Mouse (Mus musculus) kidney, adult 2 months (tissue): ENCODE results near the gene Tssc4. TPM values are rescaled to one million over a fixed set of nuclear protein-coding genes. Genes with fewer than 3 reads are reported as not detected.

Experiments used
- DNase-seq: peaks from one replicate; pipeline ENCODE4 v3.0.0; 2021
- H3K27ac ChIP-seq: fragments of 200-500 bp; 2 replicates; pipeline ENCODE4 v1.5.1; 2012; ENCODE audit warnings: low read depth, low read length, control low read depth, inconsistent platforms; ENCODE audit not compliant: insufficient read depth
- H3K27me3 ChIP-seq: fragments of 200-500 bp; replicated peaks from 2 replicates; pipeline ENCODE4 v1.6.1; 2012; ENCODE audit warnings: mild to moderate bottlenecking, moderate library complexity, low read length, inconsistent platforms; ENCODE audit not compliant: control insufficient read depth, insufficient read depth
- H3K36me3 ChIP-seq: fragments of 200-500 bp; 2 replicates; pipeline ENCODE4 v1.6.1; 2012; ENCODE audit warnings: mild to moderate bottlenecking, moderate library complexity, low read length, inconsistent platforms; ENCODE audit not compliant: control insufficient read depth, insufficient read depth
- H3K4me1 ChIP-seq: fragments of 200-500 bp; 2 replicates; pipeline ENCODE4 v1.6.1; 2011; ENCODE audit warnings: low read length; ENCODE audit not compliant: control insufficient read depth, insufficient read depth
- H3K4me3 ChIP-seq: fragments of 200-500 bp; 2 replicates; pipeline ENCODE4 v1.5.1; 2011; ENCODE audit warnings: mild to moderate bottlenecking, low read depth, low read length, control low read depth; ENCODE audit not compliant: insufficient read depth
- CTCF ChIP-seq: fragments of 200-500 bp; conservative IDR thresholded peaks from 2 replicates; pipeline ENCODE4 v1.5.1; 2011; ENCODE audit warnings: low read depth, mild to moderate bottlenecking, control low read depth, low read length, moderate library complexity, mixed read lengths; ENCODE audit not compliant: insufficient read depth, insufficient read length
- POLR2A ChIP-seq: fragments of 200-500 bp; IDR thresholded peaks from one replicate; pipeline ENCODE4 v1.6.1; 2011; ENCODE audit warnings: low read depth, low read length, control low read depth
- WGBS: fragments of 180-500 bp; shearing (Covaris S2); methylation state at CpG from one replicate; pipeline ENCODE4 v1.1.7; 2018; 5-methylcytosine and 5-hydroxymethylcytosine counted together
- polyA plus RNA-seq: library from polyadenylated mRNA; depleted of rRNA; stranded (reverse); fragments of >200 nt; gene quantifications from 2 replicates; pipeline ENCODE4 v1.2.3, GENCODE M21; 2012

The Tssc4 gene
- polyA plus RNA-seq, 1 experiment: 64.8 TPM

DNA sequence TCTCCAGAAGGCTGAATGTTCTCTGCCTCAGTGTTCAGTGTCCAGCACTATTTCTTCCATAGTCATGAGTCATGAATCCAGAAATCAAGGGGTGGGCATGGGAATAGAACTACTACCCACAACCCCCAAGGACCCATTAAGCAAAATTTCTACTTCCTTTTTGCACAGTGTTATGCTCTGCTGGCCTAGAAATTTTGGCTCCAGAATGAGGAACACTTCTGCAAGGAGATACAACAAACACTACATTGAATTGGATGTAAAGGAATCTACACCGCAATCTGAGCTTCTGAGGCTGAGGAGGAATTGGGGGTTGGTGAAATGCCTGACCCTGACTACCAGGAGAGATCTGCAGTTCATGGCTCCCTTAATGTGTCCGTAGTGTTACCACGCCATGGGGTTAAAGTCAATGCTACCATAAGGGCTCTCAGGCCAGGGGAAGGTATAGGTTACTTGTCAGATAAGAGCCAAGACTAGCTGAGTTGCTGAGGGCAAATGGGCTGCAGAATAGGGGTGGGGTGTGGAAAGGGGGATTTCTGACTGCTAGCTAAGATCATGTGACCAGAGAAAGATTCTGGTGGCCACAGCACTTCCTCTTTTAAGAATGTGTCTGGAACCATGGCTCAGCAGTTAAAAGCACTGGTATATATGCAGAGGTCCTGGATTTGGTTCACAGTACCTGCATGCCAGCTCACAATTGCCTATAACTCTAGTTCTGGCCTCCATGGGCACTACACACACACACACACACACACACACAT lies 30.7 kb upstream of the Tssc4 start:
- no peak for TF ChIP-seq CTCF
- TF ChIP-seq POLR2A: no peak
- WGBS: 94% methylated on average over 3 of the region's 3 CpGs
- no peak overlapping the region for H3K27ac ChIP-seq

DNA sequence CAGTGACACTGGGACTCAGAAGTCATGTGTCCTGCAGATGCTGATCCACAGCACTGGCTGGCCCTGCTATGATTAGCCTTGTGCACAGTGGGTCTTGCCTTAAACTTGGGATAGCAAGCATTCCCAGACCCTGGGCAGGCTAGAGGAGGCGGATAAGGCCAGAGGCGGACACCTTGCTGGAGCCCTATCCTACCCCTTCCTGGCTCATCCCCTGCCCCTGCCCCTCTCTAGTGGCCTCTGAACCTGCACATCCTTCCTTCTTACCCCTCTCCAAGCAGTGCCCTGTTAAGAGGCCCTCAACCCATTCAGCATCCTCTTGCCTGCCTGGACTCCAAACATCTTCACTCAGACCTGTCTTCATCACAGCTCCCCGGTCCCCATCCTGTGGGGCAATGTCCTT lies 28.5 kb upstream of the Tssc4 start:
- H3K36me3 ChIP-seq: no peaks in the 10 kb centered on the region

More for the DNA sequence above, 30.7 kb upstream of the Tssc4 start:
- no peaks in the 10 kb centered on the region for H3K27me3 ChIP-seq
- DNase-seq: no peak
- no peaks in the 10 kb centered on the region for H3K36me3 ChIP-seq
- H3K4me1 ChIP-seq: peaks cover 16% of the 10 kb centered on the region
- H3K4me3 ChIP-seq: no peak overlapping the region

DNA sequence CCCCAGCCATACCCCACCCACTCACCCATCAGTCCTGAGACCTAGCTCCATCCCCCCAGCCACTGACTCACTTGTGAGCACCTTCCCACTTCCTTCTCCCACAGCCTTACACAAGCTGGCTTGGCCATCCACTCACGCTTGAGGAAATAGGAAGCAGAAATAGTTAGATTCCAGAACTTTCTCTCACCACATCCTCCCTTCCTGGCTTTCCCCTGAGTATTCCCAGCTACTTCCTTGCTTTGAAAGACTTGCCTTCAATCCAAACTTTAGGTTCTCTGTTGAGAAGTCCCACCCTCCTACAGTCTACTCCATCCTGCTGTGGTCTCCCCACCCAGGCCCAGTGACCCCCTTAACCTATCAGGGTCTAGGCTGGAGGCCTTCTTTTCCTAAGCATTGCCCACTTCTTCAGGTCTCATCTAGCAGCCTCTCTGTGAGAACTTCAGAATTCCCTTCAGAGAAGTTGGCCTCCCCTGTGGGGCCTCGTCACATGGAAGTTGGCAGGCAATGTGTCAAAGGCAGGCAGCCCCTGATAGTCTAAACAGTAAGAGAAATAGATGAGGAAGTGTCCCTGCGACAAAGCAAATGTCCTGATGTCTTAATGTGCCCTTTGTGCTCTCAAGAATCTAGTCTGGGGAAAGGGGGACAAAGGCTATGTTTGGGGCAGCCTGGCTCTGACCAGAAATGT lies 27.8 kb upstream of the Tssc4 start:
- Histone ChIP-seq H3K4me3 (no peak overlapping the region), H3K27ac (peak overlapping the region; percentile 67), H3K36me3 (no peaks in the 10 kb centered on the region), H3K27me3 (no peaks in the 10 kb centered on the region), H3K4me1 (peaks cover 16% of the 10 kb centered on the region)
- DNase-seq: peak; percentile 61
- TF ChIP-seq POLR2A: no peak
- no peak for TF ChIP-seq CTCF
- 56% methylated on average over 3 of the region's 3 CpGs for WGBS

More for the DNA sequence above, 28.5 kb upstream of the Tssc4 start:
- Histone ChIP-seq H3K27me3 (no peaks in the 10 kb centered on the region), H3K27ac (no peak overlapping the region), H3K4me1 (peaks cover 16% of the 10 kb centered on the region), H3K4me3 (no peak overlapping the region)
- 94% methylated on average over 3 of the region's 3 CpGs for WGBS
- no peak for DNase-seq
- no peak for TF ChIP-seq POLR2A

DNA sequence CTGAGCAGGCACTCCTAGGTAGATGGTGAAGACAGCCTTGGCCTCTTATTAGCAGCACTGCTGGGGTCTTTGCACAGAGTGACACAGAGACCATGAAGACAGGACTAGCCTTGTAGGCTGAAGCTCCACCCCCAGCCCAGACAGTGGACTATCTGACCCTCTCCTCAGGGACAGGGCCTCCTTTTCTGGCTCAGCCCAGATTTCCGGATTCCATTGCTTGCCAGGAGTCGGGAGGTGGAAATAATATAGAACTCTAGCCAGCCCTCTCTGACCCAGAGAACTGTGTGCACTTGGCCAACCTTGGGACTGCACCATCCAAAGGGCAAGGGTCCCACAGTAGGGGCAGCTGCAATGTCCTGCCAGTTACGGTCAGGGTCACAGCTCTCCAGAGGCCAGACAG lies 27.0 kb upstream of the Tssc4 start:
- 29% methylated on average over 3 of the region's 3 CpGs for WGBS
- peaks cover 16% of the 10 kb centered on the region for H3K4me1 ChIP-seq
- H3K27ac ChIP-seq: peak overlapping the region; percentile 86
- no peaks in the 10 kb centered on the region for H3K27me3 ChIP-seq
- DNase-seq: peak; percentile 92
- H3K36me3 ChIP-seq: no peaks in the 10 kb centered on the region
- no peak overlapping the region for H3K4me3 ChIP-seq
- TF ChIP-seq CTCF (no peak), POLR2A (no peak)

DNA sequence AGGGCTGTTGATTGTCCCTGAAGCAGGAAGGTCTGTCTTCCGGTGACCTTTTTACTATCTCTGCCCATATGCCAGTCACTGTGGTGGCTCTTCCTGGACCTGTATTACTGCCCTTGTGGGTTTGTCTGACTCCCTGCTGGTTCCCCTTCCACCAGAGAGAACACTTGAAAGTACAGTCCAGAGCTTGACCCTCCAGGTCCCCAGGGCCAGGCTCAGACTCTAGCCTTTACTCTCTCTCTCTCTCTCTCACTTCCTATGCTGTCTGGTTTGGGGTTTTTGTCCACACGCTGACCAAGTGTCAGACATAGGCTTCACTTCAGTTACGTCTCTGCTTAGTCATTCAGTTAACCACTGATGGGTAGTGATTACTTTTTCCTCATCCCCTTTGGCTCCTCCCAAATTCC lies 26.1 kb upstream of the Tssc4 start:
- Histone ChIP-seq H3K4me1 (peaks cover 16% of the 10 kb centered on the region), H3K36me3 (no peaks in the 10 kb centered on the region), H3K4me3 (no peak overlapping the region), H3K27ac (peak overlapping the region; percentile 86), H3K27me3 (no peaks in the 10 kb centered on the region)
- 65% methylated on average over 3 of the region's 3 CpGs for WGBS
- TF ChIP-seq CTCF (no peak), POLR2A (no peak)
- DNase-seq: peak; percentile 50

DNA sequence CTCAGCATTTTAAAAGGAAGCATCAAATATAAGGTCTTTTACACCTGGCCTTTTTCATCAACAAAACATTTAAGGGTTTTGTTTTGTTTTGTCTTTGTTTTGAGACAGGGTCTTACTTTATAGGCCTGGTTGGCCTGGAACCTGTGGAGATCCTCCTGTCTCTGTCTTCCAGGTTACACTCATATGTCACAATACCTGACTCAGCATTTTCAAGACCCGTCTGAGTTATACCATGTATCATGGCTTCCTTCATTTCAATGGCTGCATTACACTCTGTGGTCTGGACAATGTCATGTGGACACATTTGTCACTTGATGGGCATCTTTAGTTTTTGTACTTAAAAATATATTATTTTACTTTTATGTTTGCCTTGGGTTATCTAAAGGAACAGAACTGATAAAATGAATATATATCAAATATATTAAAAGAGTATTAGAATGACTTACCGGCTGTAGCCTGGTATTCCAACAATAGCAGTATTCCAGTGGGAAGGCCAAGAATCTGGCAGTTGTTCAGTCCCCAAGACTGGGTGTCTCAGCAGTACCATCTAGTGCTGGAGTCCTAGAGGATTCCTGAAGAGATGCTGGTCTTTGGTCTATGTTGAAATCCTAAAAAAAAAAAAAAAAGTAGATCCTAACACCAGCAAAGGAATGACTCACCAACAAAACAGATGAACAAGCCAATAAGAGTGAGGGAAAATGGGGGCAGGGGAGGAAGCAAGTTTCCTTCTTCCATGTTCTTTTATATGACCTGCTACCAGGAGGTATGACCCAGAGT lies 24.8 kb upstream of the Tssc4 start:
- H3K27ac ChIP-seq: no peak overlapping the region
- no peak for DNase-seq
- H3K27me3 ChIP-seq: no peaks in the 10 kb centered on the region
- no peak for TF ChIP-seq POLR2A
- TF ChIP-seq CTCF: no peak
- 93% methylated on average over 2 of the region's 2 CpGs for WGBS
- H3K4me1 ChIP-seq: peaks cover 18% of the 10 kb centered on the region
- H3K36me3 ChIP-seq: no peaks in the 10 kb centered on the region
- no peak overlapping the region for H3K4me3 ChIP-seq

DNA sequence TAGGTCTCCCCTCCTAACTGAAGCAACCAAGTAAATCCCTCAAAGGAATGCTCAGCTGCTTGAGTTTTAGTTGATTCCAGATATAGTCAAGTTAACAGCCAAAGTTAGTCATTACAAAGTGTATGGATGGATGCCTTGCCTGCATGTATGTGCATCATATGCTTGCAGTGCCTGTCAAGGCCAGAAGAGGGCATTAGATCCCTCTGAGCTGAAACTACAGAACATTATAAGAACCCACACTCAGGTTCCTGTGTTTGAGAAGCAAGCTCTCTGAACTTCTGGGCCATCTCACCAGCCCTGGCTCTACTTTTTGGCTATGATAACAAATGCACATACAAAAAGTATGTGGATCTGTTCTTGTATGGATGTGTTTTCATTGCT lies 24.2 kb upstream of the Tssc4 start:
- Histone ChIP-seq H3K36me3 (no peaks in the 10 kb centered on the region), H3K4me3 (no peak overlapping the region), H3K27ac (no peak overlapping the region), H3K4me1 (peaks cover 23% of the 10 kb centered on the region), H3K27me3 (no peaks in the 10 kb centered on the region)
- TF ChIP-seq POLR2A: no peak
- TF ChIP-seq CTCF: peak; percentile 14; the same call in 1 of the 2 replicates
- no peak for DNase-seq
